Mouse (Mus musculus) lung, postnatal 36 days (tissue): ENCODE measurements around the gene Muc3.

Experiments used
- DNase-seq: peaks from one replicate; pipeline ENCODE4 v3.0.0; 2022; ENCODE audit warnings: mixed read lengths

Muc3 gene

DNA sequence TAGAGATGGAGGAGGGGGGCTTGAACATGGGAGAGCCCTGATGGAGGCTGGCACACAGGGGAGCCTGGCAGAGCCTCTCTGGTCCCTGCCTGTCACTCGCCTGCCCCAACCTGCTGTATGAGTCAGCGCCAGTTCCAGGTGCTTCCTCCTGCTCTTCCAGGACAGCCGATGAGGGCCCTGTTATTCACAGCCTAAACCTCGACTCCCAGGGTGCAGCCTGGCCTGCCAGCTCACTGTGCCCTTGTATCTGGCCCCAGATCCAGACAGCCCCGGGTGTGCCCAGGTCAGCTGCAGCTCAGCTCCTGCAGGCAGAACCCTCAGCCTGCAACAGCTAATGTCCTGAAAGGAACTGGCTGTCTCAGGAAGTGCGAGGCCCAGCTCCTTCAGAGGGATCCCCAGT lies 57.6 kb downstream of the Muc3 start:
- no peak for DNase-seq

DNA sequence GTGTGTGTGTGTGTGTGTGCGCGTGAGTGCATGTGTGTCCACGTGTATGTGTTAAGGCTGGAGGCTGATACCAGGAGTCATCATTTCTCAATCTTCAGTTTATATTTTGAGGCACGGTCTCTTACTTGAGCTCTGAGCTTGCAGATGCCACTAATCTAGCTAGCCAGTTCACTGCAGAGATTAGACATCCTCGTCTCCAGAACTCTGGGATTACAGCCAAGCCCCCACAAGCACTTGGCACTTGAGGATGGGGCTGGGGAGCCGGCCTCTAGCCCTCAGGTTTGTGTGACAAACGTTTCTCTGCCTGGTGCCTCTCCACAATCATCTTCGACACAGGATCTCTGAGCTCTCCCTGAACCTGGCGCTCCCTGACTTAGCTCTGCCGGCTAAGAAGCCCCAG lies 58.3 kb downstream of the Muc3 start:
- no peak for DNase-seq

DNA sequence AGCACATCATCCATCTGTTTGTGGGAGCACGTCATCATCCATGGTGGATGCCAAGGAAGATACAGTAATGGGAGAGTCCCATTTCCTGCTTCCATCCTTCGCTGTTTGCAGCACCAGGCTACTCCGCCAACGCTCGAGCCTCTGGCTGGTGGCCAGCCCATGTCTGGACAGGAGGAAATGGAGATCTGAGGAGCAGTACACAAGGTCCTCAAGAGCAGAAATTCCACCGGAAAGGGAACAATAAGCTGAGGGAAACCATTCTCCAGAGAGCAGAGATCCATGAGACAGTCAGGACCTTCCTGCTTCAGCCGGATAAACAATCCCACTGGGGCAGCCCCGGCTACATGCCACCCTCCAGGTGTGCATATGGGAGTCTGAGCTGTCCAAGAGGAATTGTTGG lies 61.7 kb downstream of the Muc3 start:
- peak; percentile 93 for DNase-seq

DNA sequence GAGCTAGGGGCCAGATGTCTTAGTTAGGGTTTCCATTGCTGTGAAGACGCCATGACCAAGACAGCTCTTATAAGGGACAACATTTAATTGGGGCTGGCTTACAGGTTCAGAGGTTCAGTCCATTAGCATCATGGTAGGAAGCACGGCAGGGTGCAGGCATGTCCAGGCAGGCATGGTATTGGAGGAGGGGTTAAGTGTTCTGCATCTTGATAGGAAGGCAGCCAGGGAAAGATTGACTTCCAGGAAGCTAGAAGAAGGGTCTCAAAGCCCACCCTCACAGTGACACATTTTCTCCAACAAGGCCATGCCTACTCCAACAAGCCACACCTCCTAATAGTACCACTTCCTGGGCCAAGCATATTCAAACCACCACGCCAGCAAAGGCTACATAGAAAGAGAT lies 63.4 kb downstream of the Muc3 start:
- no peak for DNase-seq

DNA sequence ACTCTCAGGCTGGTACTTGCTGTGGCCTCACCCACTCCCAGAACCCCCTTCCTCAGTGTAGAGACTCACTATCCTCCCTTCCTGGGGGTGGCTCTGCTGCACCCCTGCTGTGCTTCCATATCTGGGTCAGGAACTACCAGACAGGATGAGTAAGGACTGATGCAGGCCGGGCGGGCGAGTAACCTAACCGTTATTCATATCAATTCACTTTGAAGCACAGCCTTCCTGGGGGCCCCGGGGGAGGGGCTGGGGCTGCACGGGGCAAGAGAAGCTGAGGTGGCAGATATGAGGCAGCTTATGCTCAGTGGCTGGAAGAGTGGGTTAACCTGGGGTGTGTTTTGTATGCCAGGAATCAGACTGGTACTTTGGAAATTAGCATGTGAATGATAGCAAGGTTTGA lies 64.1 kb downstream of the Muc3 start:
- no peak for DNase-seq
